Mouse (Mus musculus) olfactory bulb, adult 2 months (tissue): ENCODE data around the gene Rnf20.
"Not testable (repeated sequence)": the region's sequence is repeated elsewhere in the genome, so short reads cannot be mapped to it uniquely, and the experiment has no call there.

Source experiments
- CTCF ChIP-seq: fragments of 200-500 bp; IDR thresholded peaks from 2 replicates; pipeline ENCODE4 v1.5.1; 2012; ENCODE audit warnings: low read depth, mild to moderate bottlenecking, low read length, moderate library complexity; ENCODE audit not compliant: insufficient read depth
- POLR2A ChIP-seq: fragments of 200-500 bp; IDR thresholded peaks from 2 replicates; pipeline ENCODE4 v1.6.1; 2012; ENCODE audit warnings: mild to moderate bottlenecking, low read depth, low read length, moderate library complexity; ENCODE audit not compliant: insufficient read depth

DNA sequence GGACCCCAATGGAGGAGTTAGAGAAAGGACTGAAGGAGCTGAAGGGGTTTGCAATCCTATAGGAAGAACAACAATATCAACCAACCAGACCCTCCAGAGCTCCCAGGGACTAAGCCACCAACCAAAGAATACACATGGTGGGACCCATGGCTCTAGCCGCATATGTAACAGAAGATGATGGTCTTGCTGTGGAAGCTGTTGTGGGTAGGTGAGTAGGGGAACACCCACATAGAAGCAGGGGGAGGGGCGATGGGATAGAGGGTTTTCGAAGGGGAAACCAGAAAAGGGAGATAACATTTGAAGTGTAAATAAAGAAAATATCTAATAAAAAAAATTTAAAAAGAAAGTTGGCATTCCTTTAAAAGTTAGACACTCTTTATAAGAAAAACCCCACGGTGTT, 6.8 kb upstream of the Rnf20 start:
- not testable (repeated sequence) for TF ChIP-seq CTCF, POLR2A
